Mouse (Mus musculus) forebrain, embryonic 13.5 days (tissue): ENCODE measurements around the gene Zcwpw1. TPM values are rescaled to one million over a fixed set of nuclear protein-coding genes. Genes with fewer than 3 reads are reported as not detected.
"Not testable (repeated sequence)": the region's sequence is repeated elsewhere in the genome, so short reads cannot be mapped to it uniquely, and the experiment has no call there.

Experiments
- ATAC-seq: fragments of 200-750 bp; cut with Nextera tagmentation; 2 replicates; pipeline ENCODE4 v1.8.0; 2017
- H3K27ac ChIP-seq: fragments of 300-500 bp; sonication (generic); 2 replicates; pipeline ENCODE4 v1.5.1; 2015; ENCODE audit warnings: inconsistent platforms, mild to moderate bottlenecking, moderate library complexity
- H3K27me3 ChIP-seq: fragments of 300-500 bp; sonication (generic); 2 replicates; pipeline ENCODE4 v1.6.1; 2015; ENCODE audit warnings: mild to moderate bottlenecking, inconsistent platforms
- H3K36me3 ChIP-seq: fragments of 300-500 bp; sonication (generic); 2 replicates; pipeline ENCODE4 v1.6.1; 2015; ENCODE audit warnings: mild to moderate bottlenecking, inconsistent platforms; ENCODE audit not compliant: poor library complexity, severe bottlenecking
- H3K4me1 ChIP-seq: fragments of 300-500 bp; sonication (generic); 2 replicates; pipeline ENCODE4 v1.6.1; 2015; ENCODE audit warnings: inconsistent platforms
- H3K4me2 ChIP-seq: fragments of 300-500 bp; sonication (generic); 2 replicates; pipeline ENCODE4 v1.6.1; 2015; ENCODE audit warnings: inconsistent platforms, mild to moderate bottlenecking, moderate library complexity
- H3K4me3 ChIP-seq: fragments of 300-500 bp; sonication (generic); 2 replicates; pipeline ENCODE4 v1.5.1; 2015; ENCODE audit warnings: mild to moderate bottlenecking, inconsistent platforms
- H3K9ac ChIP-seq: fragments of 300-500 bp; sonication (generic); 2 replicates; pipeline ENCODE4 v1.6.1; 2015; ENCODE audit warnings: mild to moderate bottlenecking, inconsistent platforms
- H3K9me3 ChIP-seq: fragments of 300-500 bp; sonication (generic); replicated peaks from 2 replicates; pipeline ENCODE4 v1.6.1; 2016; ENCODE audit warnings: inconsistent platforms
- WGBS: fragments of 180-500 bp; shearing (Covaris S2); methylation state at CpG from one replicate; pipeline ENCODE4 v1.1.7; 2015; 5-methylcytosine and 5-hydroxymethylcytosine counted together
- polyA plus RNA-seq: library from polyadenylated mRNA; unstranded; fragments of >200 nt; fragmentation: Nextera tagmentation; extraction: Ambion mirVana; gene quantifications from 2 replicates; pipeline ENCODE4 v1.2.1, GENCODE M21; 2015

The Zcwpw1 gene
- polyA plus RNA-seq, 1 experiment from 2014 or later: 15.4 TPM

DNA sequence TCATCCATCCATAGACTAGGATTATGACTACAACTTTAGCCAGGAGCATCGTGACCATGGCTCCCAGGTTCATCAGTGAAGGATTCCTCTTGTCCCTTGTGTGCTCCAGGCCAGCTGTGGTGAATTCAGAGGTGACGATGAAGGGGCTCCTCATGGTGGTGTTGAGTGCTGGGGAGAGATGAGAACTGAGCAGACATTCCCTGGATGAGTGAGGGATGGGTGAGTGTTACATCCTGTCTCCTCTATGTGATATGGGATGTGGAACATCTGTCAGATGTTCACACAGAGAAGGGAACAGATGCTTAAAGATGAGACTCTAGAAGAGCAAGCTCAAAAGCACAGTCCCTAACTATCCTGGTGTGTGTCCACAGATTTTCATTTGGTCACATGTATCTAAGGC, 81.0 kb downstream of the Zcwpw1 start:
- H3K27ac ChIP-seq, H3K4me1 ChIP-seq, H3K27me3 ChIP-seq: not testable (repeated sequence)

DNA sequence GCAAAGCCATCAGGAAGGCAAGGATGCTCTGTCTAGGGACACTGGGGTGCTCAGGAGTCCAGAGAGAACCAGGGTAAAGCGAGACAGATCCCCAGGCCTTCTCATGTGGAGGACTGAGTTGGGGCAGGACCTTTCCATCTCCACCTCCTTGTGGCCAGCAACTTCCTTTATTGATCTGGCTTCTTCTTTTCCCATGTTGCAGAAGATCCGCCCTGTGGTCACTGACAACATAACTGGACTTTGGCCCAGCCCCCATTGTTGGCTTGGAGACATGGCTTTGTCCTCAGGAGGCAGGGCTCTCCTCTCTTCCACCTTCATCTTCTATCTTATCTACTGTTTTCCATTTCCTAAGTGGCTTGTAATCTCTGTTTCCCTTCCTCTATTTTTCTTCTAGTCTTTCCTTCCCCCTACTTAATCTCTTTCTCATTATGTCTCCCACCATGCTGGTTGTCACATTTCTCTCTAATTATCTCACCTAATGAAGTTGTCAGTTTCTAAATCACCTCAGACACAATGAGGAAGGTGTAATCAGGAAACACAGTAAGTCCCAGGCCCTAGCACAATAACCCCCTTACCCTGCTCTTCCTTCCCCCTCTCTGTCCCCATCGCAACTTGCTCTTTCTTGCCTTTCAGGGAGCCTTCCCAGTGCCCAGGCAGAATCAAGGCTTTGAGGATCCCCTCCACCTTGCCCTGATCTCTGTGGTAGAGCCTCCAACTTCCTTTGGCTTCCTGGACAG, 84.2 kb downstream of the Zcwpw1 start, which contains the start of gene Pilrb2:
Gene Pilrb2, minus strand, starts transcription at position 172 of the 737 bp plus-strand sequence.
- H3K9me3 ChIP-seq, H3K36me3 ChIP-seq, H3K9ac ChIP-seq, H3K27me3 ChIP-seq, H3K4me2 ChIP-seq, H3K27ac ChIP-seq, H3K4me1 ChIP-seq, H3K4me3 ChIP-seq, ATAC-seq: not testable (repeated sequence)
- 51% methylated on average over 3 of the region's 3 CpGs for WGBS

More for the DNA sequence above, 81.0 kb downstream of the Zcwpw1 start:
- H3K9ac ChIP-seq, ATAC-seq, H3K4me2 ChIP-seq, H3K9me3 ChIP-seq, H3K4me3 ChIP-seq, H3K36me3 ChIP-seq: not testable (repeated sequence)
- 58% methylated on average over 2 of the region's 2 CpGs for WGBS

Other genes starting within 250 kb of the Zcwpw1 start
- 144 and 174 TPM in 2 replicates for gene Actl6b, start 234.3 kb upstream of the Zcwpw1 start, polyA plus RNA-seq
- 1.2 and 1.5 TPM in 2 replicates for gene Tfr2, start 218.0 kb upstream of the Zcwpw1 start, polyA plus RNA-seq
- gene Mospd3, start 186.7 kb upstream of the Zcwpw1 start, polyA plus RNA-seq: 31.1 and 31.9 TPM in 2 replicates
- 6.9 and 7.1 TPM in 2 replicates for gene Pcolce, start 174.0 kb upstream of the Zcwpw1 start, polyA plus RNA-seq
- gene Fbxo24, start 158.8 kb upstream of the Zcwpw1 start, polyA plus RNA-seq: 0.14 and 0.22 TPM in 2 replicates
- gene Lrch4, start 158.7 kb upstream of the Zcwpw1 start, polyA plus RNA-seq: 24.5 and 25.0 TPM in 2 replicates
- 7.3 and 10.8 TPM in 2 replicates for gene Gm20605, start 158.6 kb upstream of the Zcwpw1 start, polyA plus RNA-seq
- gene Sap25, start 146.5 kb upstream of the Zcwpw1 start, polyA plus RNA-seq: 7.7 and 8.3 TPM in 2 replicates
- gene Irs3, start 142.1 kb upstream of the Zcwpw1 start, polyA plus RNA-seq: 0.08 TPM in 1 of 2 replicates, not detected in the other
- gene Agfg2, start 103.1 kb upstream of the Zcwpw1 start, polyA plus RNA-seq: 22.8 and 23.4 TPM in 2 replicates
- 25.0 and 26.5 TPM in 2 replicates for gene Nyap1, start 46.2 kb upstream of the Zcwpw1 start, polyA plus RNA-seq
- 64.3 and 71.0 TPM in 2 replicates for gene Tsc22d4, start 42.1 kb upstream of the Zcwpw1 start, polyA plus RNA-seq
- 38.3 and 45.0 TPM in 2 replicates for gene Ppp1r35, start 8.9 kb upstream of the Zcwpw1 start, polyA plus RNA-seq
- 10.3 and 12.3 TPM in 2 replicates for gene Mepce, start 143 bp upstream of the Zcwpw1 start, polyA plus RNA-seq
- gene Pilra, start 48.5 kb downstream of the Zcwpw1 start, polyA plus RNA-seq: 0.43 and 1.3 TPM in 2 replicates
- gene Pilrb1, start 70.3 kb downstream of the Zcwpw1 start, polyA plus RNA-seq: not detected in 2 replicates
- gene Pilrb2, start 84.0 kb downstream of the Zcwpw1 start, polyA plus RNA-seq: not detected in 2 replicates
- not detected in 2 replicates for gene Cyp3a13, start 133.8 kb downstream of the Zcwpw1 start, polyA plus RNA-seq
- gene Gjc3, start 175.3 kb downstream of the Zcwpw1 start, polyA plus RNA-seq: 0.04 TPM in 1 of 2 replicates, not detected in the other
- not detected in 2 replicates for gene Azgp1, start 193.7 kb downstream of the Zcwpw1 start, polyA plus RNA-seq
- not detected in 2 replicates for gene Smok3a, start 233.5 kb downstream of the Zcwpw1 start, polyA plus RNA-seq
- gene Smok3b, start 233.6 kb downstream of the Zcwpw1 start, polyA plus RNA-seq: not detected in 2 replicates